Mouse (Mus musculus): Measurements from ENCODE around the gene Nin. TPM values are rescaled to one million over a fixed set of nuclear protein-coding genes. Genes with fewer than 3 reads are reported as not detected.

The Nin gene
- total and polyA plus RNA-seq, 2 experiments from 2014 or later = 7.9 to 25.8 TPM

- no peak overlapping the region for H3K27ac ChIP-seq (ENCODE audit: low read depth, low read length)
- H3K36me3 ChIP-seq (ENCODE audit: insufficient read depth, low read length) = peaks cover 25% of the 10 kb centered on the region
- WGBS = 73% methylated on average over 14 of the region's 14 CpGs
- no peak overlapping the region for H3K9ac ChIP-seq (replicated peaks; ENCODE audit: low read length, poor library complexity, severe bottlenecking)
- H3K9me3 ChIP-seq (ENCODE audit: low read length) = no peaks in the 10 kb centered on the region
- H3K4me2 ChIP-seq (ENCODE audit: low read depth, low read length, poor library complexity, severe bottlenecking) = no peak overlapping the region
- H3K4me3 ChIP-seq (ENCODE audit: low read depth, low read length) = no peak overlapping the region
- no peaks in the 10 kb centered on the region for H3K4me1 ChIP-seq (ENCODE audit: insufficient read depth, low read length)
- ATAC-seq (ENCODE audit: low FRiP score) (no peak), DNase-seq (ENCODE audit: low spot score) (no peak)
- no peaks in the 10 kb centered on the region for H3K27me3 ChIP-seq (ENCODE audit: insufficient read depth, low read length)
- peak; percentile 38 for TF ChIP-seq CTCF (IDR thresholded peaks at IDR 0.05)
These were observed 54.3 kb downstream of the Nin start for GRCm38 (mm10) chr12:70058956-70059851.

- H3K36me3 ChIP-seq (ENCODE audit: insufficient read depth, low read length) = peaks cover 57% of the 10 kb centered on the region
- no peaks in the 10 kb centered on the region for H3K9me3 ChIP-seq (ENCODE audit: low read length)
These were observed 62.8 kb downstream of the Nin start for GRCm38 (mm10) chr12:70050699-70051098.

GRCm38 (mm10) chr12:70048741-70049140 is 64.8 kb downstream of the Nin start:
- no peaks in the 10 kb centered on the region for H3K9me3 ChIP-seq (ENCODE audit: low read length)
- no peak overlapping the region for H3K27ac ChIP-seq (ENCODE audit: low read depth, low read length)
- H3K4me1 ChIP-seq (ENCODE audit: insufficient read depth, low read length) = no peaks in the 10 kb centered on the region
- peaks cover 46% of the 10 kb centered on the region for H3K36me3 ChIP-seq (ENCODE audit: insufficient read depth, low read length)
- ATAC-seq (ENCODE audit: low FRiP score) = no peak
- TF ChIP-seq CTCF (IDR thresholded peaks at IDR 0.05) = no peak
- H3K4me2 ChIP-seq (ENCODE audit: low read depth, low read length, poor library complexity, severe bottlenecking) = no peak overlapping the region
- no peak for DNase-seq (ENCODE audit: low spot score)
- no peak overlapping the region for H3K4me3 ChIP-seq (ENCODE audit: low read depth, low read length)
- 84% methylated on average over 9 of the region's 9 CpGs for whole genome bisulfite sequencing
- H3K27me3 ChIP-seq (ENCODE audit: insufficient read depth, low read length) = no peaks in the 10 kb centered on the region
- H3K9ac ChIP-seq (replicated peaks; ENCODE audit: low read length, poor library complexity, severe bottlenecking) = no peak overlapping the region

More at GRCm38 (mm10) chr12:70050699-70051098, 62.8 kb downstream of the Nin start:
- Histone ChIP-seq H3K27ac (ENCODE audit: low read depth, low read length) (no peak overlapping the region), H3K4me3 (ENCODE audit: low read depth, low read length) (no peak overlapping the region), H3K27me3 (ENCODE audit: insufficient read depth, low read length) (no peaks in the 10 kb centered on the region), H3K4me1 (ENCODE audit: insufficient read depth, low read length) (no peaks in the 10 kb centered on the region), H3K4me2 (ENCODE audit: low read depth, low read length, poor library complexity, severe bottlenecking) (no peak overlapping the region), H3K9ac (replicated peaks; ENCODE audit: low read length, poor library complexity, severe bottlenecking) (no peak overlapping the region)
- ATAC-seq (ENCODE audit: low FRiP score) (no peak), DNase-seq (ENCODE audit: low spot score) (no peak)
- TF ChIP-seq CTCF (IDR thresholded peaks at IDR 0.05) = no peak
- 76% methylated on average over 7 of the region's 7 CpGs for WGBS

- no peak for ATAC-seq (ENCODE audit: low FRiP score)
- 90% methylated on average over 7 of the region's 7 CpGs for WGBS
- Histone ChIP-seq H3K9me3 (ENCODE audit: low read length) (no peaks in the 10 kb centered on the region), H3K4me3 (ENCODE audit: low read depth, low read length) (no peak overlapping the region), H3K4me1 (ENCODE audit: insufficient read depth, low read length) (no peaks in the 10 kb centered on the region), H3K36me3 (ENCODE audit: insufficient read depth, low read length) (peaks cover 52% of the 10 kb centered on the region), H3K27ac (ENCODE audit: low read depth, low read length) (no peak overlapping the region), H3K4me2 (ENCODE audit: low read depth, low read length, poor library complexity, severe bottlenecking) (no peak overlapping the region), H3K27me3 (ENCODE audit: insufficient read depth, low read length) (no peaks in the 10 kb centered on the region), H3K9ac (replicated peaks; ENCODE audit: low read length, poor library complexity, severe bottlenecking) (no peak overlapping the region)
- TF ChIP-seq CTCF (IDR thresholded peaks at IDR 0.05) = peak; percentile 16; the same call in 1 of the 2 replicates
- DNase-seq (ENCODE audit: low spot score) = no peak
These were observed 66.2 kb downstream of the Nin start for GRCm38 (mm10) chr12:70047281-70047680.

GRCm38 (mm10) chr12:70044353-70044752 is 69.2 kb downstream of the Nin start:
- Histone ChIP-seq H3K4me2 (ENCODE audit: low read depth, low read length, poor library complexity, severe bottlenecking) (no peak overlapping the region), H3K9ac (replicated peaks; ENCODE audit: low read length, poor library complexity, severe bottlenecking) (no peak overlapping the region), H3K4me3 (ENCODE audit: low read depth, low read length) (no peak overlapping the region), H3K4me1 (ENCODE audit: insufficient read depth, low read length) (no peaks in the 10 kb centered on the region), H3K27me3 (ENCODE audit: insufficient read depth, low read length) (no peaks in the 10 kb centered on the region), H3K27ac (ENCODE audit: low read depth, low read length) (no peak overlapping the region), H3K36me3 (ENCODE audit: insufficient read depth, low read length) (peaks cover 48% of the 10 kb centered on the region), H3K9me3 (ENCODE audit: low read length) (no peaks in the 10 kb centered on the region)
- no peak for TF ChIP-seq CTCF (IDR thresholded peaks at IDR 0.05)
- DNase-seq (ENCODE audit: low spot score) = no peak
- no peak for ATAC-seq (ENCODE audit: low FRiP score)
- 64% methylated on average over 4 of the region's 4 CpGs for whole genome bisulfite sequencing

DNA sequence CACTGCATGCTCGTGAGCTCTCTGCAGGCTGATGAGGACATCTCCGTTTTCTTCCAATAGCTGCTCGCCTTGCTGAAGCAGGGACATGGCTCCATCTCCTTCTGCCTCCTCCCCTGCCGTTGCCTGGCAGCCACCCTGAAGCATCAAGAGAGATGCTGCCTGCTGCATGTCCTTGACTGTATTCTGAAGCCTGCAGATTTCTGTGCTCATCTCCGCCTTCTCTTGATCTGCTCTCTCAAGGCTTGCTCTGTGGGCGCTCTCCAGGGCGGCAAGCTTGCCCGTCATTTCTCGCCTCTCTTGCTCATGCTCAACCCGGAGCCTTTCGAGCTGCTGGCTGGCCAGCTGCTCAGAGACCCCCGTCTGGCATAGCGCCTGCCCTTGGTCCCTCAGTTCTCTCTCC is 70.1 kb downstream of the Nin start:
- H3K4me2 ChIP-seq (ENCODE audit: low read depth, low read length, poor library complexity, severe bottlenecking) = no peak overlapping the region
- no peaks in the 10 kb centered on the region for H3K9me3 ChIP-seq (ENCODE audit: low read length)
- H3K27ac ChIP-seq (ENCODE audit: low read depth, low read length) = no peak overlapping the region
- no peaks in the 10 kb centered on the region for H3K27me3 ChIP-seq (ENCODE audit: insufficient read depth, low read length)
- DNase-seq (ENCODE audit: low spot score) (peak; percentile 5), ATAC-seq (ENCODE audit: low FRiP score) (no peak)
- TF ChIP-seq CTCF (IDR thresholded peaks at IDR 0.05) = no peak
- H3K4me1 ChIP-seq (ENCODE audit: insufficient read depth, low read length) = no peaks in the 10 kb centered on the region
- H3K4me3 ChIP-seq (ENCODE audit: low read depth, low read length) = no peak overlapping the region
- H3K9ac ChIP-seq (replicated peaks; ENCODE audit: low read length, poor library complexity, severe bottlenecking) = no peak overlapping the region
- WGBS = 85% methylated on average over 13 of the region's 13 CpGs
- H3K36me3 ChIP-seq (ENCODE audit: insufficient read depth, low read length) = peaks cover 48% of the 10 kb centered on the region

Measured in midbrain, postnatal 0 days (tissue).